Mouse (Mus musculus): ENCODE data around the gene Mepce. TPM values are rescaled to one million over a fixed set of nuclear protein-coding genes. Genes with fewer than 3 reads are reported as not detected.

Mepce gene
- polyA plus RNA-seq, 1 experiment from 2014 or later, result 13.6 TPM

- 64% methylated on average over 6 of the region's 6 CpGs for WGBS
- peaks cover 10% of the 10 kb centered on the region; the same call in 1 of the 2 replicates for H3K4me1 ChIP-seq (ENCODE audit: control insufficient read depth, insufficient read depth, low read length)
- no peak overlapping the region for H3K9ac ChIP-seq (replicated peaks; ENCODE audit: low read depth, low read length)
- no peaks in the 10 kb centered on the region for H3K27me3 ChIP-seq (ENCODE audit: control insufficient read depth, insufficient read depth, low read length)
- no peak overlapping the region for H3K4me2 ChIP-seq (replicated peaks; ENCODE audit: low read depth, low read length)
- peaks cover 19% of the 10 kb centered on the region for H3K36me3 ChIP-seq (ENCODE audit: control insufficient read depth, insufficient read depth, low read length)
- H3K27ac ChIP-seq (ENCODE audit: low read length), result no peak overlapping the region
- H3K9me3 ChIP-seq (ENCODE audit: control insufficient read depth, low read depth, low read length), result no peaks in the 10 kb centered on the region
- no peak overlapping the region for H3K4me3 ChIP-seq (ENCODE audit: low read depth, low read length)
- ATAC-seq (ENCODE audit: insufficient number of reproducible peaks, insufficient read depth, low FRiP score, low read depth), result peak; percentile 62; the same call in 1 of the 2 replicates
Measured at GRCm38 (mm10) chr5:137734289-137735061, 53.0 kb downstream of the Mepce start.

GRCm38 (mm10) chr5:137733638-137734288, 53.7 kb downstream of the Mepce start:
- no peak overlapping the region for H3K4me3 ChIP-seq (ENCODE audit: low read depth, low read length)
- H3K36me3 ChIP-seq (ENCODE audit: control insufficient read depth, insufficient read depth, low read length), result peaks cover 19% of the 10 kb centered on the region
- no peaks in the 10 kb centered on the region for H3K9me3 ChIP-seq (ENCODE audit: control insufficient read depth, low read depth, low read length)
- ATAC-seq (ENCODE audit: insufficient number of reproducible peaks, insufficient read depth, low FRiP score, low read depth), result no peak
- H3K27ac ChIP-seq (ENCODE audit: low read length), result no peak overlapping the region
- WGBS, result 86% methylated on average over 12 of the region's 12 CpGs
- H3K9ac ChIP-seq (replicated peaks; ENCODE audit: low read depth, low read length), result no peak overlapping the region
- peaks cover 7% of the 10 kb centered on the region; the same call in 1 of the 2 replicates for H3K4me1 ChIP-seq (ENCODE audit: control insufficient read depth, insufficient read depth, low read length)
- H3K4me2 ChIP-seq (replicated peaks; ENCODE audit: low read depth, low read length), result no peak overlapping the region
- H3K27me3 ChIP-seq (ENCODE audit: control insufficient read depth, insufficient read depth, low read length), result no peaks in the 10 kb centered on the region

Other genes with a start within 250 kb of the Mepce start
- gene Actl6b, start 234.1 kb downstream of the Mepce start, polyA plus RNA-seq (2014; fragmentation: Nextera tagmentation; extraction: Ambion mirVana), result 6.7 and 7.3 TPM in 2 replicates
- 0.43 and 0.46 TPM in 2 replicates for gene Tfr2, start 217.8 kb downstream of the Mepce start, polyA plus RNA-seq (2014; fragmentation: Nextera tagmentation; extraction: Ambion mirVana)
- gene Mospd3, start 186.6 kb downstream of the Mepce start, polyA plus RNA-seq (2014; fragmentation: Nextera tagmentation; extraction: Ambion mirVana), result 32.3 and 34.2 TPM in 2 replicates
- gene Pcolce, start 173.9 kb downstream of the Mepce start, polyA plus RNA-seq (2014; fragmentation: Nextera tagmentation; extraction: Ambion mirVana), result 143 and 145 TPM in 2 replicates
- gene Fbxo24, start 158.7 kb downstream of the Mepce start, polyA plus RNA-seq (2014; fragmentation: Nextera tagmentation; extraction: Ambion mirVana), result 0.14 and 0.20 TPM in 2 replicates
- gene Lrch4, start 158.5 kb downstream of the Mepce start, polyA plus RNA-seq (2014; fragmentation: Nextera tagmentation; extraction: Ambion mirVana), result 37.1 and 39.2 TPM in 2 replicates
- 8.1 and 10.7 TPM in 2 replicates for gene Gm20605, start 158.5 kb downstream of the Mepce start, polyA plus RNA-seq (2014; fragmentation: Nextera tagmentation; extraction: Ambion mirVana)
- gene Sap25, start 146.3 kb downstream of the Mepce start, polyA plus RNA-seq (2014; fragmentation: Nextera tagmentation; extraction: Ambion mirVana), result 9.8 and 9.9 TPM in 2 replicates
- 0.17 TPM in 1 of 2 replicates, not detected in the other for gene Irs3, start 141.9 kb downstream of the Mepce start, polyA plus RNA-seq (2014; fragmentation: Nextera tagmentation; extraction: Ambion mirVana)
- gene Agfg2, start 102.9 kb downstream of the Mepce start, polyA plus RNA-seq (2014; fragmentation: Nextera tagmentation; extraction: Ambion mirVana), result 12.9 and 13.2 TPM in 2 replicates
- gene Nyap1, start 46.0 kb downstream of the Mepce start, polyA plus RNA-seq (2014; fragmentation: Nextera tagmentation; extraction: Ambion mirVana), result 1.0 and 1.4 TPM in 2 replicates
- gene Tsc22d4, start 41.9 kb downstream of the Mepce start, polyA plus RNA-seq (2014; fragmentation: Nextera tagmentation; extraction: Ambion mirVana), result 118 and 132 TPM in 2 replicates
- gene Ppp1r35, start 8.8 kb downstream of the Mepce start, polyA plus RNA-seq (2014; fragmentation: Nextera tagmentation; extraction: Ambion mirVana), result 32.7 and 38.1 TPM in 2 replicates
- gene Zcwpw1, start 143 bp upstream of the Mepce start, polyA plus RNA-seq (2014; fragmentation: Nextera tagmentation; extraction: Ambion mirVana), result 22.3 and 23.3 TPM in 2 replicates
- 1.4 and 1.9 TPM in 2 replicates for gene Pilra, start 48.6 kb upstream of the Mepce start, polyA plus RNA-seq (2014; fragmentation: Nextera tagmentation; extraction: Ambion mirVana)
- gene Pilrb1, start 70.5 kb upstream of the Mepce start, polyA plus RNA-seq (2014; fragmentation: Nextera tagmentation; extraction: Ambion mirVana), result 0.59 and 0.67 TPM in 2 replicates
- 0.70 and 1.1 TPM in 2 replicates for gene Pilrb2, start 84.2 kb upstream of the Mepce start, polyA plus RNA-seq (2014; fragmentation: Nextera tagmentation; extraction: Ambion mirVana)
- 6.2 TPM in 2 replicates for gene Cyp3a13, start 134.0 kb upstream of the Mepce start, polyA plus RNA-seq (2014; fragmentation: Nextera tagmentation; extraction: Ambion mirVana)
- gene Gjc3, start 175.4 kb upstream of the Mepce start, polyA plus RNA-seq (2014; fragmentation: Nextera tagmentation; extraction: Ambion mirVana), result 0.39 and 0.55 TPM in 2 replicates
- not detected in 2 replicates for gene Azgp1, start 193.9 kb upstream of the Mepce start, polyA plus RNA-seq (2014; fragmentation: Nextera tagmentation; extraction: Ambion mirVana)
- gene Smok3a, start 233.6 kb upstream of the Mepce start, polyA plus RNA-seq (2014; fragmentation: Nextera tagmentation; extraction: Ambion mirVana), result not detected in 2 replicates
- gene Smok3b, start 233.8 kb upstream of the Mepce start, polyA plus RNA-seq (2014; fragmentation: Nextera tagmentation; extraction: Ambion mirVana), result not detected in 2 replicates